Mouse (Mus musculus) lung, postnatal 4 days (tissue): Measurements from ENCODE around the gene Echdc2.

Experiments
- DNase-seq, 2 experiments: peaks; one replicate each; pipeline ENCODE4 v3.0.0; 2021

Gene Echdc2

GRCm38 (mm10) chr4:108204629-108205028, 39.4 kb downstream of the Echdc2 start:
- DNase-seq: no peak

DNA sequence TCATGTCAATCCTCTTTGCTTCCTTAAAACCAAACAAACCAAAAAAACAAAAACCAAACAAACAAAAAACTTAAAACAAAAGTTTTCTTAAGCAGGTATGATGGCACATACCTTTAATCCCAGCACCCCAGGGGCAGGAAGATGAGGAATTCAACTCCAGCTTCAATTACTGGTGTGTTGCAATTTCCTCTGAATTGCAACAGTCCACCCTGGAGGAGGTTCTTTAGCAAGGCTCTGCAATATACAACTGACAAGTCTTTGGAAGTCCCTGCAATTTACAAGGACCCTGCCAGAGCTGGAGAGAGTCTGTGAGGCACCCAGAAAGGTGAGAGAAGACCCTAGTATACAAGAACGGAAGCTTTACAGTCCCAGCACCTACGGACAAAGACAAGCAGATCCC, 47.8 kb downstream of the Echdc2 start:
- no peak for DNase-seq

- DNase-seq: peak; percentile 11 to 38
Measured at GRCm38 (mm10) chr4:108217332-108218179, 52.3 kb downstream of the Echdc2 start, which contains the start of gene Zyg11a. Gene Zyg11a, minus strand, starts transcription at chr4:108218048.

DNA sequence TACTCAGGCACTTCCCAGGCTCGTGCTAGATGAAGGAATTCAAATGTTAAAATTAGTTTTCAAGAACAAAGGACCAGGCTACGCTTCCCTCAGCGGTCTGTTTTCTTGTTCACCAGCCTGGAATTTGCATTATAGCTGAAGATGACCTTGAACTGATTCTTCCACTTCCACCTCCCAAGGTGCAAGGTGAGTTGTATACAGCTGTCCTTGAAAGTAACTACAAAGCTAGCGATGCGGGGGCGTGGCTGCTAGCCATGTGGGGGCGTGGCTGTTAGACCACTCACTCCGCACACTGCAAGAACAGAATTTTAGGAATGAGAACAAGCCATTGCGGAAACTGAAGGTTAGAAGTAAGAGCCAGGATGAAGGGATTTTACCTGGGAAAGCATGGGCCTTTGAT, 53.8 kb downstream of the Echdc2 start:
- DNase-seq: peak; percentile 5 to 27

DNA sequence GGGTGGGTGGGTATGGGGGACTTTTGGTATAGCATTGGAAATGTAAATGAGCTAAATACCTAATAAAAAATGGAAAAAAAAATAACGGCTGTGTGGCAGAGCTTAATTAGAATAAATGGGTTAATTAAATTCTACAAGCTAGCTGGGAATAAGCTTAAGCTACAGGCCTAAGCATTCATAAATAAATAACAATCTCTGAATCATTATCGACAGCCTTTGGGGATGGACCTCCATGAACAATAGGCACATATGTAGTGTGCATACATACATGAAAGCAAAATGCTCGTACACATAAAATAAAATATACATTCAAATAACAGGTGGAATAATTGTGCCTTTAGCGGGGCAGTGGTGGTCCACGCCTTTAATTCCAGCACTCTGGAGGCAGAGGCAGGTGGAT, 57.3 kb downstream of the Echdc2 start:
- no peak for DNase-seq

DNA sequence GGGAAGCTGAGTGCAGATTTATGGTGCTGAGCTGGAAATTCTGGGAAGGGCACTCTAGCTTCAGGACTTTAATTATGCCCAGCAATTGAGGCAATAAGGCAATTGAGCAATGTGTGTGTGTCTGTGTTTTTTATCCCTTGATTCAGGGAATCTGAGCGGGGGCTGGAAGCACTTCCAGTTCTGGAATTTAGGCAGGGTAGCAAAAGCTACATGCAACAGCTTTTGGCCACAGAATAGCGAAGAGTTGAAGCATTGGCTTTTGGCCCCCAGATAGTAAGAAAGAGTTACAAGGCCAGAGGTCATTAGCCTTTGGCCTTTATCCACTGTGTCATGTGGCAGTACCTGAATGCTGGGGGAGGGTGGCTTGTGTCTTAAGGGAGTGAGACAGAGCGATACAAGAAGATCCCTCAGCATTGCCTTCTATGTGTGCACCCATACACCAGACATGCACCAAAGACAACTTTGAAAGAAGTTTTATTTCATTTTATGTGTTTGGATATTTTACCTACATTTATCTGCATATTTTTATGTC, 60.2 kb downstream of the Echdc2 start:
- DNase-seq: no peak
